Mouse (Mus musculus) liver, adult 10 weeks (tissue): ENCODE results near the gene Gm21731. TPM values are rescaled to one million over a fixed set of nuclear protein-coding genes. Genes with fewer than 3 reads are reported as not detected.

Experiments
- polyA plus RNA-seq: library from polyadenylated mRNA; stranded (reverse); fragments of 350-450 nt; fragmentation: Illumina TruSeq; extraction: RNeasy Lipid Tissue Mini Kit (QIAGEN cat#74804); gene quantifications from one replicate; pipeline ENCODE4 v1.2.3, GENCODE M21; 2014; ENCODE audit warnings: low read depth, low replicate concordance

The Gm21731 gene
- polyA plus RNA-seq = not detected

GRCm38 (mm10) chr13:120238811-120239210 is at the start of gene Gm21731:
TSS of gene Gm21731 (plus strand) at chr13:120239111.

DNA sequence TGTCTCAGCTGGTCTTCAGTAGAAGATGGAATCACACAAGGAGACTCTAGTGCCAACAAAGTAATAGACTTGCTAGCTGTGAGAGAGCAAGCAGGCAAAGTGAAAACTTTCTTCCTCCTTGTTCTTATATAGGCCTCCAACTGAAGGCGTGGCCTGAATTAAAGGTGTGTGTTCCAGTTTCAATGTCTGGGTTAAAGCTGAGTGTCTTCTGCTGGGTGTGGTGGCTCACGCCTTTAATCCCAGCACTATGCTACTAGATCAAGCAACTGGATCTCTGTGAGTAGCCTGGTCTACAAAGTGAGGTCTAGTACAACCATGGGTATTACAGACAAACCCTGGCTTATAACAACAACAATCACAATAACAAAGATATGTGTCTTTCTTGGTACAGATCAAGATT is 23.1 kb upstream of the Gm21731 start, which contains the start of gene Gm21762:
Gm21762 (minus strand) TSS at position 101 of the 400 bp plus-strand sequence.

DNA sequence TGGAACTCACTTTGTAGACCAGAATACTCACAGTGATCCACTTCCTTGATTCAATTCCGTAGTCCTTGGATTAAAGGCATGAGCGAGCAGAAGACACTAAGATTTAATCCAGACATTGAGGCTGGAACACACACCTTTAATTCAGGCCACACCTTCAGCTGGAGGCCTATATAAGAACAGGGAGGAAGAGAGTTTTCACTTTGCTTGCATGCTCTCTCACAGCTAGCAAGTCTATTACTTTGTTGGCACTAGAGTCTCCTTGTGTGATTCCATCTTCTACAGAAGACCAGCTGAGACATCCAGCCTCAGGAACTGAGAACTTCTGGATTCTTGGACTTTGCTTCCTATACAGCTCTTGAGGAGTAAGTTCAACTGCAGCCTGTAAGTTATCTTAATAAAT is 24.0 kb downstream of the Gm21731 start, which contains the start of gene AF067061:
AF067061 (plus strand) TSS at position 245 of the 400 bp plus-strand sequence.

Other genes with a start within 250 kb of the Gm21731 start
- not detected for gene Gm36079, start 212.1 kb upstream of the Gm21731 start, polyA plus RNA-seq
- gene Gm21188, start 186.9 kb upstream of the Gm21731 start, polyA plus RNA-seq = 0.34 TPM
- not detected for gene Gm20767, start 98.9 kb upstream of the Gm21731 start, polyA plus RNA-seq
- not detected for gene Gm21818, start 66.7 kb upstream of the Gm21731 start, polyA plus RNA-seq
- gene Gm21762, start 23.2 kb upstream of the Gm21731 start, polyA plus RNA-seq = not detected
- gene AF067061, start 24.0 kb downstream of the Gm21731 start, polyA plus RNA-seq = not detected
- 0.58 TPM for gene BC147527, start 61.3 kb downstream of the Gm21731 start, polyA plus RNA-seq
- not detected for gene Tcstv3, start 77.8 kb downstream of the Gm21731 start, polyA plus RNA-seq